Mouse (Mus musculus): ENCODE measurements around the gene Pank4. TPM values are rescaled to one million over a fixed set of nuclear protein-coding genes. Genes with fewer than 3 reads are reported as not detected.

Pank4 gene
- polyA plus RNA-seq, 1 experiment from 2014 or later: 20.7 TPM

- peaks cover 83% of the 10 kb centered on the region for H3K36me3 ChIP-seq (ENCODE audit: control insufficient read depth, insufficient read depth)
- no peaks in the 10 kb centered on the region for H3K27me3 ChIP-seq (ENCODE audit: control insufficient read depth, insufficient read depth, low read depth, low read length)
- no peaks in the 10 kb centered on the region for H3K9me3 ChIP-seq (replicated peaks; ENCODE audit: control insufficient read depth, low read length)
- no peak overlapping the region for H3K9ac ChIP-seq (ENCODE audit: low read depth, low read length)
- no peak overlapping the region for H3K4me3 ChIP-seq (ENCODE audit: low read depth, low read length)
- no peak overlapping the region for H3K27ac ChIP-seq (ENCODE audit: low read length)
- H3K4me1 ChIP-seq (ENCODE audit: control insufficient read depth, low read depth, low read length): peaks cover under 1% of the 10 kb centered on the region; the same call in 1 of the 2 replicates
- H3K4me2 ChIP-seq (ENCODE audit: low read depth, low read length): no peak overlapping the region
- WGBS (ENCODE audit: insufficient replicate concordance): 96% methylated on average over 12 of the region's 12 CpGs
- ATAC-seq (ENCODE audit: low read depth): no peak
Measured at GRCm38 (mm10) chr4:154972546-154972945, 8.6 kb downstream of the Pank4 start.

GRCm38 (mm10) chr4:154974163-154974611 is 10.3 kb downstream of the Pank4 start:
- Histone ChIP-seq H3K4me1 (ENCODE audit: control insufficient read depth, low read depth, low read length) (no peaks in the 10 kb centered on the region), H3K9me3 (replicated peaks; ENCODE audit: control insufficient read depth, low read length) (no peaks in the 10 kb centered on the region), H3K4me3 (ENCODE audit: low read depth, low read length) (no peak overlapping the region), H3K4me2 (ENCODE audit: low read depth, low read length) (no peak overlapping the region), H3K36me3 (ENCODE audit: control insufficient read depth, insufficient read depth) (peaks cover 95% of the 10 kb centered on the region), H3K27me3 (ENCODE audit: control insufficient read depth, insufficient read depth, low read depth, low read length) (no peaks in the 10 kb centered on the region), H3K27ac (ENCODE audit: low read length) (no peak overlapping the region), H3K9ac (ENCODE audit: low read depth, low read length) (no peak overlapping the region)
- 84% methylated on average over 11 of the region's 11 CpGs for WGBS (ENCODE audit: insufficient replicate concordance)
- no peak for ATAC-seq (ENCODE audit: low read depth)

- ATAC-seq (ENCODE audit: low read depth): no peak
- Histone ChIP-seq H3K27ac (ENCODE audit: low read length) (no peak overlapping the region), H3K4me1 (ENCODE audit: control insufficient read depth, low read depth, low read length) (peaks cover 3% of the 10 kb centered on the region; the same call in 1 of the 2 replicates), H3K4me2 (ENCODE audit: low read depth, low read length) (no peak overlapping the region), H3K27me3 (ENCODE audit: control insufficient read depth, insufficient read depth, low read depth, low read length) (no peaks in the 10 kb centered on the region; the same call in 1 of the 2 replicates), H3K36me3 (ENCODE audit: control insufficient read depth, insufficient read depth) (peaks cover 63% of the 10 kb centered on the region), H3K4me3 (ENCODE audit: low read depth, low read length) (no peak overlapping the region), H3K9me3 (replicated peaks; ENCODE audit: control insufficient read depth, low read length) (no peaks in the 10 kb centered on the region), H3K9ac (ENCODE audit: low read depth, low read length) (no peak overlapping the region)
- 83% methylated on average over 4 of the region's 4 CpGs for WGBS (ENCODE audit: insufficient replicate concordance)
Measured at GRCm38 (mm10) chr4:154980110-154980509, 16.2 kb downstream of the Pank4 start.

- no peak overlapping the region for H3K4me2 ChIP-seq (ENCODE audit: low read depth, low read length)
- peaks cover 8% of the 10 kb centered on the region; the same call in 1 of the 2 replicates for H3K4me1 ChIP-seq (ENCODE audit: control insufficient read depth, low read depth, low read length)
- H3K27ac ChIP-seq (ENCODE audit: low read length): no peak overlapping the region
- no peak overlapping the region for H3K9ac ChIP-seq (ENCODE audit: low read depth, low read length)
- H3K9me3 ChIP-seq (replicated peaks; ENCODE audit: control insufficient read depth, low read length): no peaks in the 10 kb centered on the region
- H3K36me3 ChIP-seq (ENCODE audit: control insufficient read depth, insufficient read depth): peaks cover 53% of the 10 kb centered on the region
- 87% methylated on average over 6 of the region's 6 CpGs for WGBS (ENCODE audit: insufficient replicate concordance)
- no peaks in the 10 kb centered on the region; the same call in 1 of the 2 replicates for H3K27me3 ChIP-seq (ENCODE audit: control insufficient read depth, insufficient read depth, low read depth, low read length)
- no peak overlapping the region for H3K4me3 ChIP-seq (ENCODE audit: low read depth, low read length)
- ATAC-seq (ENCODE audit: low read depth): no peak
Measured at GRCm38 (mm10) chr4:154981076-154981475, 17.2 kb downstream of the Pank4 start.

- peak; percentile 47 for ATAC-seq (ENCODE audit: low read depth)
- Histone ChIP-seq H3K27me3 (ENCODE audit: control insufficient read depth, insufficient read depth, low read depth, low read length) (no peaks in the 10 kb centered on the region; the same call in 1 of the 2 replicates), H3K4me3 (ENCODE audit: low read depth, low read length) (no peak overlapping the region), H3K9me3 (replicated peaks; ENCODE audit: control insufficient read depth, low read length) (no peaks in the 10 kb centered on the region), H3K4me2 (ENCODE audit: low read depth, low read length) (no peak overlapping the region), H3K9ac (ENCODE audit: low read depth, low read length) (no peak overlapping the region), H3K36me3 (ENCODE audit: control insufficient read depth, insufficient read depth) (peaks cover 48% of the 10 kb centered on the region), H3K4me1 (ENCODE audit: control insufficient read depth, low read depth, low read length) (peaks cover 8% of the 10 kb centered on the region; the same call in 1 of the 2 replicates), H3K27ac (ENCODE audit: low read length) (no peak overlapping the region)
- 32% methylated on average over 7 of the region's 7 CpGs for WGBS (ENCODE audit: insufficient replicate concordance)
Measured at GRCm38 (mm10) chr4:154981530-154981929, 17.6 kb downstream of the Pank4 start.

- 63% methylated on average over 19 of the region's 19 CpGs for WGBS (ENCODE audit: insufficient replicate concordance)
- Histone ChIP-seq H3K9ac (ENCODE audit: low read depth, low read length) (no peak overlapping the region), H3K36me3 (ENCODE audit: control insufficient read depth, insufficient read depth) (peaks cover 39% of the 10 kb centered on the region), H3K4me3 (ENCODE audit: low read depth, low read length) (no peak overlapping the region), H3K4me2 (ENCODE audit: low read depth, low read length) (no peak overlapping the region), H3K27ac (ENCODE audit: low read length) (no peak overlapping the region), H3K4me1 (ENCODE audit: control insufficient read depth, low read depth, low read length) (peaks cover 8% of the 10 kb centered on the region; the same call in 1 of the 2 replicates), H3K9me3 (replicated peaks; ENCODE audit: control insufficient read depth, low read length) (no peaks in the 10 kb centered on the region), H3K27me3 (ENCODE audit: control insufficient read depth, insufficient read depth, low read depth, low read length) (no peaks in the 10 kb centered on the region; the same call in 1 of the 2 replicates)
- ATAC-seq (ENCODE audit: low read depth): no peak
Measured at GRCm38 (mm10) chr4:154982247-154983120, 18.6 kb downstream of the Pank4 start.

- H3K9ac ChIP-seq (ENCODE audit: low read depth, low read length): no peak overlapping the region
- no peaks in the 10 kb centered on the region; the same call in 1 of the 2 replicates for H3K27me3 ChIP-seq (ENCODE audit: control insufficient read depth, insufficient read depth, low read depth, low read length)
Measured at GRCm38 (mm10) chr4:154983767-154984166, 19.8 kb downstream of the Pank4 start.

GRCm38 (mm10) chr4:154985151-154985777 is 21.3 kb downstream of the Pank4 start:
- Histone ChIP-seq H3K9me3 (replicated peaks; ENCODE audit: control insufficient read depth, low read length) (no peaks in the 10 kb centered on the region), H3K9ac (ENCODE audit: low read depth, low read length) (no peak overlapping the region), H3K36me3 (ENCODE audit: control insufficient read depth, insufficient read depth) (peaks cover 12% of the 10 kb centered on the region), H3K4me1 (ENCODE audit: control insufficient read depth, low read depth, low read length) (peaks cover 8% of the 10 kb centered on the region; the same call in 1 of the 2 replicates), H3K4me3 (ENCODE audit: low read depth, low read length) (no peak overlapping the region), H3K27ac (ENCODE audit: low read length) (no peak overlapping the region), H3K4me2 (ENCODE audit: low read depth, low read length) (no peak overlapping the region), H3K27me3 (ENCODE audit: control insufficient read depth, insufficient read depth, low read depth, low read length) (no peaks in the 10 kb centered on the region; the same call in 1 of the 2 replicates)
- WGBS (ENCODE audit: insufficient replicate concordance): 82% methylated on average over 5 of the region's 5 CpGs
- no peak for ATAC-seq (ENCODE audit: low read depth)

More at GRCm38 (mm10) chr4:154983767-154984166, 19.8 kb downstream of the Pank4 start:
- H3K27ac ChIP-seq (ENCODE audit: low read length): no peak overlapping the region
- peaks cover 8% of the 10 kb centered on the region; the same call in 1 of the 2 replicates for H3K4me1 ChIP-seq (ENCODE audit: control insufficient read depth, low read depth, low read length)
- no peak overlapping the region for H3K4me3 ChIP-seq (ENCODE audit: low read depth, low read length)
- no peaks in the 10 kb centered on the region for H3K9me3 ChIP-seq (replicated peaks; ENCODE audit: control insufficient read depth, low read length)
- peaks cover 27% of the 10 kb centered on the region for H3K36me3 ChIP-seq (ENCODE audit: control insufficient read depth, insufficient read depth)
- no peak overlapping the region for H3K4me2 ChIP-seq (ENCODE audit: low read depth, low read length)
- WGBS (ENCODE audit: insufficient replicate concordance): 33% methylated on average over 24 of the region's 24 CpGs
- ATAC-seq (ENCODE audit: low read depth): no peak

Measured in liver, embryonic 16.5 days (tissue).